Mouse (Mus musculus) layer of hippocampus, adult 9-11 months (tissue): ENCODE results near the gene Gm10338.
"Not testable (repeated sequence)": the region's sequence is repeated elsewhere in the genome, so short reads cannot be mapped to it uniquely, and the experiment has no call there.

Source experiments
- DNase-seq: peaks from one replicate; pipeline ENCODE4 v3.0.0; 2022

Gene Gm10338

GRCm38 (mm10) chr14:7595492-7595891 lies at the start of gene Gm10338:
TSS of gene Gm10338 (minus strand) at chr14:7595592.
- DNase-seq, result not testable (repeated sequence)

DNA sequence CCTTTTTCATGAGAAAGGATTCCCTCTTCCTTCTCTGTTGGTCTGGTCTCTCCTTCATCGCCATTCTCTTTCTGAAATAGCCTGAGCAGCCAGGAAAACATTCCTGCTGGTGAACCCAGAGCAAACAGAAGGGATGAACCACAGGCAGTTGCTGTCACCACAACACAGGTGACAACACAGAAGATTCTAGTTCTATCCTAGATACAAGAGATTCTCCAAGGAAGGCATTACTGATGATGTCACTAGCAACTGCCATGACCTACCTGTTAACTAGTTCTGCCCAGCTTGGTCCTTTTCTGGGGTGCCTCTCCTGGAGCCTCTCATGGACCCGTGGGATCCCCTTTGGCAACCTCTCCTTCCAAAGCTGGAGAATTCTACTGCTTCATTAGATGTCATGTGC lies 48.5 kb upstream of the Gm10338 start, which contains the start of gene Gm10128:
Gene Gm10128, minus strand, starts transcription at position 101 of the 400 bp plus-strand sequence.
- not testable (repeated sequence) for DNase-seq

GRCm38 (mm10) chr14:7568382-7568781 lies 27.0 kb downstream of the Gm10338 start, which contains the start of gene Gm3558:
TSS of gene Gm3558 (minus strand) at chr14:7568566.
- not testable (repeated sequence) for DNase-seq

DNA sequence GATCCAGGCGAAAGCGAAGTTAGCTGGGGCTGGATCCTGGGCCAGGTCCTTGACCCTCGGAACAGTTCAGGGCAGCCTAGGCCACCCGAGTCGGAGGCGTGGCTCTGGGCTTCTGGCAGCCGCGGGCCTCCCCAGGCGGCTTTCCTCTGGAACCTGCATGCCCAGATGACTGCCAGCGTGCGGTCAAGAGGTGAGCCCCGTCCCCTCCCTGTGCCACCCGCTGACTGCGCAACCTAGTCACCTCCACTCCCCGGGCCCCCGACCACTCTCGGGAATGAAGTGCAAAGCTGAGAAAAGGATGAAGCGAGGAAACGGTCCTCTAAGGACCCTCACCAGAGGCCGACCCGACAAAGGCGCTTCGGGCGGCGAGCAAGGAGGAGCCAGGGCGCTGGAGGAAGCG lies 27.5 kb downstream of the Gm10338 start:
- DNase-seq, result not testable (repeated sequence)

GRCm38 (mm10) chr14:7567266-7567665 lies 28.1 kb downstream of the Gm10338 start:
- peak; percentile 4 for DNase-seq
